Mouse (Mus musculus) cerebellum, postnatal 4 days (tissue): ENCODE results near the gene Adgrg5.

Source experiments
- DNase-seq, 2 experiments: peaks; one replicate each; pipeline ENCODE4 v3.0.0; 2022; ENCODE audit warnings: low spot score in 2 of 2, mixed read lengths in 1 of 2

The Adgrg5 gene

GRCm38 (mm10) chr8:94923405-94923804 is at the start of gene Adgrg5:
Gene Adgrg5, plus strand, starts transcription at chr8:94923694.
- DNase-seq: no peak

- DNase-seq: peak in 1 of 2 experiments; percentile 62
These were observed 49.1 kb upstream of the Adgrg5 start for GRCm38 (mm10) chr8:94874358-94874757.

DNA sequence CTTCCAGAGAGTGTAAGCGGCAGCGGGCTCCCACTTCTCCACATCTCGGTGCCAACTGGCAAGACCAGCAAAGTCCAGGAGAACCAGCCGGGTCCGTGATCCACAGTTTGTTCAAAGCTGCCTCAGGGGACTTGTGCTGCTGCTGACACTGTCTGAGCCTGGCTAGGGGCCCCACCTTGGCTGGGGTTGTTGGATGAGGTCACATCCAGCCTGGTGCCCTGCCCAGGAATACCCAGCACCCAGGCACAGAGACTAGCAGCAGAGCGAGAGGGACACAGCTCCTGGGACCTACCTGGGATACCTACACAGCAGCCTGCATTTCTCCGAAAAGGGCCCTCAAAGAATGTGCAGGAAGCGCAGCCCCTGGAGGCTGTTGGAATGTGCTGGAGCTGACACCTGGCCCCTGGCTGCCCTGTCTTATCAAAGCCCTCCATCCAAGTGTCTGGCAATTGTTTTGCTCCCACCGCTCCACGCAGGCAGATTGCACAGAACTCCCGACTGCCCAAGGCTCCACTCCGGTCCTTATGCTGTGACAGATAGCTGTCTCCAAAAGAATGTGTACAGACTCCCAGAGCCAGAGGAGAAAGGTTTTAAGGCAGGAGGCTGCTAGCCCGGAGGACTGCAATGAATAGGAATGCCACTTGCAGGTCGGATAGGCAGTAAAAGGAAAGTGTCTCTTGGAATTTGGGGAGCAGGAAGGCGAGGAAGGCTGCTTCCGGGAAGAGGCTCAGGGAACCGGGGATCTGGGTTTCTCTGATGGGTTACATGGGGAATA is 48.2 kb upstream of the Adgrg5 start:
- no peak for DNase-seq

- DNase-seq: no peak
These were observed 47.7 kb upstream of the Adgrg5 start for GRCm38 (mm10) chr8:94875871-94876150.

- DNase-seq: peak; percentile 66 to 91
These were observed 47.2 kb upstream of the Adgrg5 start, which contains the start of gene Dok4 for GRCm38 (mm10) chr8:94876197-94876730. Gene Dok4, minus strand, starts transcription at chr8:94876330.

DNA sequence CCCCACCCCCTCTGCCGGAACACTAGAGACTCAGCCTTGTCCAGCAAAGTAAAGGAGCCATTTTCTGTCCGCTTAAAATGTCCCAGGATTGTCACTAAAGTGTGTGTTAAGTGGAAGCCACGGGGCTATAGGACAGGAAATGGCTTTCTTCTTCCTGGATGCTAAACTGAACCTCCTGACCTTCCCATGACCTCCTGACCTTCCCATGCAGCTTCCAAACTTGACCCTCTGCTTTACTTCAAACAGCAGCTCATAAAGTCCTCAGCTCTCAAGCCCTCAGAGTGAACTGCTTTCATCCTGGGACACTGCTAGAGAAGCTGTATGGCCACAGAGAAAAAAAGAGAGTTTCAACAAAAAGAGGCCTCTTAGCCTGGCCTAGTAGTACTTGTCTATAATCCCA is 46.7 kb upstream of the Adgrg5 start:
- DNase-seq: no peak

- DNase-seq: no peak
These were observed 42.8 kb upstream of the Adgrg5 start for GRCm38 (mm10) chr8:94880742-94881141.

GRCm38 (mm10) chr8:94888383-94889036 is 35.0 kb upstream of the Adgrg5 start:
- no peak for DNase-seq

DNA sequence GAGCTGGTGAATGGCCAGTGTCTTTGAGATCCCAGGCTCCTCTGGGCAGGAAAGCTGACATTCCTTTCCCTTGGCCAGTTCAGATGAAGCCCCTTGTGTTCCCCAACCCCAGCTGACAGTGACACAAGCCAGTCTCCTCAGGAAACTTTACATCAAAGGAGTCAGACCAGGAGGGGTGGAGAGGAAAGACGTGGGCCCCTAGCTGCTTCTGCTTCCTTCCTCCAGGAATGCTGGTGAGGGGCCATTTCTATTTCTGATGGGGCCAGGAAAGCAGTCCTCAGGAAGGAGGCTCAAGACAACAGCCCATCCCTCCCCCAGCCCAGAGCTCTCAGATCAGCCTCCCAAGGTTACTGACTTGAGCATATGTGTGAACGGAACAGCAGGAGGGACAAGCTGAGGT is 30.6 kb upstream of the Adgrg5 start:
- DNase-seq: no peak

DNA sequence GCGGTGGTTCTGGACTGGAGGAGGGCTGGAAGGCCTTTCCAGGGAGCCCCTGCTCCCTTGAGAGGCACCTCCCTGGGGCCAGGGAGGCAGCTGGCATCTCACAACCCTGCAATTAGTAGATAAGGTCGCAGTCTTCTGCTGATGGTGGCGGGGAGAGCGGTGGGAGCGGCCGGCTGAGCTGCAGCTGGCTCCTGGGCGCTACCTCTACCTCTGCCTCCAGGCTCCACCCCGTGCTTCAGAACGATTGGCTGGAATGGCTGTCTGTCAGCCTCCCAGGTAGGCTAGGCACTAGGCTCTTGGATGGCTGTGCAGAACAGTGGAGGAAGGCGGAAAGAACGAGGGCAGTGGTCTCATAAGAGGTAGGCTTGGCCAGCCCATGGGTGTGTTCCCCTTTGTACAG is 24.2 kb upstream of the Adgrg5 start:
- no peak for DNase-seq

DNA sequence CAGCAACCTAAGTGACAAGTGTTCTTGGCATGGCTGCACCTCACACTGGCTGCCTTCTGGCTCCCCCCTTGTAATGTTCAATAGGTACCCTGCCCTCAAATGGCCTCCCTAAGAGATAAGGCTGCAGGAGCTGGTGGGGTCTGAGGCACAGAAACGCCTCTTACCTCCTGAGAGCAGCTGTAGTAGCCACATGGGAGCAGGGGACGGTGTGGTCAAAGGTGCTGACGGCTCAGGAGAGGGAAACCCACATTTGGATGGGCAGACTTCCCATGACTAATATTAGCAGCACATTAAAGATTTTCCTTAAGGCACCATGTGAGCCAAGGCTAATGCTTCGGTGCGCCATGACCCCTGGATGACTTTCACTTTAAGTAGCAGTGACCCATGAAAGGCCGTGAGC is 22.9 kb upstream of the Adgrg5 start:
- DNase-seq: no peak

DNA sequence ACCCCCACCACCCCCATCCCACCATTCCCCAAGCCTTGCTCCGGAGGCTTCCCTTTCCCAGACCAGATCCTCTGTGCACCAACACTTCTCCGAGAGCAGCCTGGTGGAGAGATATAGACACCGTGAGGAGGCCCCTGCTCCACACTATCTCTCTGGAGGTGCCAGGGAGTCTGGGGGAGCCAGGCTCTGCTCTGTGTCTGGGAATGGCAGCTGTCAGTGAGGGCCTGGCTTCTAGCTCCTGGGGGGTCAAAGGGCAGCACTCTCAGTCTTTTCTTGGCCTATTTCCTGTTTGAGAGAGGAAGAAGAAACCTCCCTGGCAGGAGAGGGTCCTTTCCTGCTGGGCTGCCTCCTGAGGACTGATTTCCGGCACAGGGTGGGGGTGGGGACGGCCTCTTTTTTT is 22.5 kb upstream of the Adgrg5 start:
- DNase-seq: no peak

- no peak for DNase-seq
These were observed 19.8 kb upstream of the Adgrg5 start for GRCm38 (mm10) chr8:94903709-94904108.

- DNase-seq: peak; percentile 79 to 93
These were observed 18.9 kb upstream of the Adgrg5 start for GRCm38 (mm10) chr8:94904450-94905175.

DNA sequence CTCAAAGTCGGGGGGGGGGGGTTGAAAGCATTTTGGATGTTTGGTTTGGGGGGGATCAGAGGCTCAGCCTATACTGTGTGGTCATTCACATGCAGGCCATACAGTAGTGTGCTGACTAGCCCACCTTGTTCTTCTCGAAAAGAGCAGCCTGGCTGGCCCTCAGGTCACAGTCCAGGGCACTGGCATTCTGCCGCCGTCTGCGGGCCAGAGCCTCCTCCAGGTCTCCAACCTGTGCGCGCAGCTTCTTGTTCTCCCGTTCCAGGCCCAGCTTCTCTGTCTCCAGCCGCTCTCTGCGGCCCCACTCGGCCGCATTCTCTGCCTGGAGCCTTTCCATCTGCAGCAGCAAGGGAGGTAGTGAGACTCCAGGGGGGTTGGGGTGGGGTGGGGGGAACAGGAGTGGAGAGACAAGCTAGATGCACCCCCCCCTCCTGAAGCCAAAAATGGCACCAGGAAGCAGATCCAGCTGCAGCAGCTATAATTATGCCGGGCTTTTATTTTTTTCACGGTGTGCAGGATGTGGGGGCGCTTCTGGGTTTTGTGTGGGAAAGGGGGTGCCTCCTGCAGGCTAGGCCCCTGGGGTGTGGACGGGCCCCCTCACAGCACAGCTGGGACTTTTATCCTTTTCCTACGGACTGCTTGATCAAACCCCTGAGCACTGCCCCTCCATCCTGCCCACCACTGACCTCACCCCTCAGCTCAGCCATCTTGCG is 15.7 kb upstream of the Adgrg5 start:
- no peak for DNase-seq

DNA sequence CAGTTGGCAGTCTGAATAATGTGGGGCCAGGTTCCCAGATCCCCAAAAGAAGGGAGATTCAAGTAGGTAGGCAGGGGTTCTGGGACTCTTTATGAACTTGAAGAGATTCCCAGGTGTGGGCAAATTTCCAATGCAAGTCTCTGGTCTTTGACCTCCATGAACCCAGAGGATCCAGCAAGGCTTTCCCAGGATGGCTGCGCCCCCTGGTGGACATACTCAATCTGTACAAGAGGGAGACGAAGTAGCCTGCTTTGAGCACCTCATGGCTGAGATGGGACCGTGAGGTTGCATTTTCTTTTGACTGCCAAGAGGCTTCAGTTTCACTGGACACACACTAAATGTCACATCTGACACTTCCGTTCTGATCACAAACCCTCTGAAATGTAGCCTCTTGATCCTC is 14.6 kb upstream of the Adgrg5 start:
- DNase-seq: peak; percentile 77 to 79

DNA sequence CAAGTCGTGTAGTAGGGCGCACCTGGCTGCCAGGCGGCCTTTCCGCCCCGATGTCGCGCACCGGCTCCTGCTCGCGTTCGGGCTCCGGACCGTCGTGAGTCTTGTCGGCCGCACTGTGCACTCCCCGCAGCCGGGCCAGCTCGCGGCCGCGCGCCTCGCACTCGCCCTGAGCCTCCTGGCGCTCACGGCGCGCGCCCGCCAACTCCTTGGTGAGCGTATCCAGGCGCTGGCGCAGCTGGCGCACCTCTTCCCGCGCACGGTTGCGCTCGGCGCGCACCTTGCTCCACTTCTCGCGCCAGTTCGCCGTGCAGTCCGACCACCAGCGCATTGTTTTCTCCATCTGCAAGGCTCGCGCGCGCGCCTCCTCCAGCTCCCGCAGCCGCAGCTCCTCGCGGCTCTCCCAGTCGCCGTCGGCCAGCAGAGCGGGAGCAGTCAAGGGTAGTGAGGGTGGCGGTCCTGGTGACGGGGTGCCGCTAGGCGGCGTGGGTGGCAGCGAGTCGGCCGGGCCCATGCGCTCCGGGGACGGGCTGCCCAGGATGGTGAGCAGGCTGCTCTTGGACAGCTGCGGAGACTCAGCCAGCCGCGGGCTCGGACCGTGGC is 10.3 kb upstream of the Adgrg5 start:
- DNase-seq: peak in 1 of 2 experiments; percentile 69

DNA sequence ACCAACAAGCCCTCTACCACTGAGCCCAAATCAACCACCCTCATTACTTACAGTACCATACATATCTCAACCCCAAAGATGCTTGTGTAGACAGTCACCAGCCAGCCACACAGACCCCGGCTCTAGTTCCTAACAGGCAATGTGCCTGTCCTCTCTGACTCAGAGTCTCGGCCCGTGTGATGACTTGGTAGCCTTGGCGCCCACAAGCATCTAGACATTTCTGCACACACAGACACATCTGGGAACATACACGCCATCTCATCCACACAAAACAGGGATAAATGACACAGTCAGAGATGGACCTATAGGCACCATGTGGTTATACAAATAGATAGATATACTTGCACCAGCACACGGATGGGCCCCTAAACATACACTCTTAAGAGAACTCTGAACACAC is 9.2 kb upstream of the Adgrg5 start:
- no peak for DNase-seq

DNA sequence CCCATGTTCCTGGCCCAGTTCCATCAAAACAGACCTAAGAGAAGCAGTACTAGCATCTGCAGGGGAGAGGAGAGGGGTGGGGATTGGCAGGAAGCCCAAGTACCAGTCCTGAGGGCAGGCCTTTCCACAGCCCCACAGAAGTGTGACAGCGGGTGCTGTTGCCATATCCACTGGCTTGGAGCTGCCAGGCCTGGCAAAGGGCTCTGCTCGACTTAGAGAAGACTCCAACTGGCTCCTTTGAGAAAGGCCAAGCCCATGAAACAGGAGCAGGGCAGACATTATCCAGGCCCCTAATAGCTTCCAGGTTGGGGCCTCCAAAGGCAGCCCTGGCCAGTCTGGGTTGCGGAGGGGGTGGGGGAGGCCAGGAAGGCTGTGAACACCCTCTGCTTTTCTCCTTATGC is 8.8 kb upstream of the Adgrg5 start:
- peak in 1 of 2 experiments; percentile 59 for DNase-seq

- DNase-seq: no peak
These were observed 7.1 kb upstream of the Adgrg5 start for GRCm38 (mm10) chr8:94916311-94916959.

- no peak for DNase-seq
These were observed 6.6 kb upstream of the Adgrg5 start for GRCm38 (mm10) chr8:94916960-94917324.
